Mouse (Mus musculus): ENCODE measurements at regions not wholly inside any gene's neighbourhood (a gene's known extent, or its start where the extent isn't known, plus 50 kb on each side); places are given as distances from the start of the nearest gene placed in this dataset.

DNA sequence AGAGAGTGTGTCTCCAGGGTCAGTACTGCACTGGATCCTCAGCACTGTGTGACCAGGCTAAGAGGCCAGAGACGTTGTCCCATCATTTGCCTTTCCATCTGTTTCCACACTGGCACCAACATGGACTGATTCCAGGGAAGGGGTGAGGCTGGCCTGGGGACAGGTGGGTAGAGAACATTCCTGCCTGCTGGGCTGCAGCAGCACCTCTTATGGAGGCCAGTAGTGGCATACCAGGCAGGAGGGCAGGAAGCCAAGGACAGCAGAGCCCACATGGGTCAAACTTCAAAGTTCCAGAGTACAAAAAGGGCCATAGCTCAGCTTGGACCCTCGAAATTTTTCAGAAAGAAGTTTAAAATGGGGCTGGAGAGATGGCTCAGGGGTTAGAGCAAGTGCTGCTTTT lies 115.4 kb upstream of the Ercc6l2 start:
- DNase-seq (ENCODE audit: low spot score in 2 of 2), result no peak

DNA sequence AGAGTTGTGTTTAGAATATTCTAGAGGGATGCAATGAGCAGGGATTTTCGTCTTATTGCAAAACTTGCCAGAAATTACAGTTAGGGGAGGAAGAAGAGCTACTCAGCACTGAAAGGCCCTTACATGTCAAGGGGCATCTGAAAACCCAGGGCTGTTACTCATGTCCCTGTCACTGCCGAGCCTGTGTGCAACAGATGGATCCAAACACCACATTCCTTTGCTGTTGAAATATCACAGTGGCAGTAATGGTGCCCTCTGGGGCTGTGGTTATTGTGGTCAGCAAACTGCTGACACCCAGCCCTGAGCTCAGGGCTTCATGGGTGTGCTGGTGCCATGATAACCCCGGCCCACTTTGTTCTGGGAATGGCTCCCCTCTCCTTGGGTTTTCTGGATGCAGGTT lies 114.3 kb upstream of the Ercc6l2 start:
- no peak for DNase-seq (ENCODE audit: low spot score in 2 of 2)

DNA sequence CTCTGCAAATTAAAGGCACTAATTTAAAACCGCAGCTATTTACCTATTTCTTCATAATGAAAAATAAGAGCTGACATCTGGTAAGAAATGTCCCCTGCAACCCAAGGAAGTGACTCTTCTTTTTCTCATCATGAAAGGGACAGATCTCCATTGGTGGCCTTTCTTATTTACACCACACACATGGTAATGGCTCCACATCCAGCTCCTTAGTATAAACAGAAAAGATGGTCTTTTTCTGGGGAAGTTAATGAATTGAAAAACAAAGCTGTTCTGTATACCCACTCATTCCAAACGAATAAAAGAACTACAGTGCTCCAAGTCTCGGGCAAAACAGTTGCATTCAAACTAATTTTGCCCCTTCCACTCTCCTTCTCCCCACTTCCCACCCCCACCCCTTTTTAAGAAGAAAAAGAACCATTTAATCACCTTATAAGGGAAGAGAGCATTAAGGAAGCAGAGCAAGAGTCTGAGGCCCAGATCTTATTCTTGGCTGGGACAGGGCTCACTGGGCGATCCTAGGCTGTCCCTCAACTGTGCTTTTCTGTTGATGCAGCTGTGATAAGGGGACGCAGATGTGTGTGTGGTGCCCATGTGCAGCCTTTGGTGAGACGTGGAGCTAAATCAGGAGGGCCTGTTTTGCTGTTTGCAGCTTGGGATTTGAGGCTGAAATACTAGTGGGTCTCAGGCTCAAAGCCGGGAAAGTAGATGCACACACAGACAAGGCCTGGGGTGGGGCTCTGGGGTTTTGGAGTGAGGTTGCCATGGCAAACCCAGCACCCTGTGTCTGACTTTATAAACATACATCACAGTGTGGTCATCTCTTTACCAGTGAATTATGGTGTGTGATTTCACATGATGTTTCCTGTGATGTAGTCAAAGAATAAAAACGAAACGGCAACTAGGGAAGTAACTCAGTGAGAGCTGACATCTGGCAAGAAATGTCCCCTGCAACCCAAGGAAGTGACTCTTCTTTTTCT lies 113.6 kb upstream of the Ercc6l2 start:
- no peak for DNase-seq (ENCODE audit: low spot score in 2 of 2)

DNA sequence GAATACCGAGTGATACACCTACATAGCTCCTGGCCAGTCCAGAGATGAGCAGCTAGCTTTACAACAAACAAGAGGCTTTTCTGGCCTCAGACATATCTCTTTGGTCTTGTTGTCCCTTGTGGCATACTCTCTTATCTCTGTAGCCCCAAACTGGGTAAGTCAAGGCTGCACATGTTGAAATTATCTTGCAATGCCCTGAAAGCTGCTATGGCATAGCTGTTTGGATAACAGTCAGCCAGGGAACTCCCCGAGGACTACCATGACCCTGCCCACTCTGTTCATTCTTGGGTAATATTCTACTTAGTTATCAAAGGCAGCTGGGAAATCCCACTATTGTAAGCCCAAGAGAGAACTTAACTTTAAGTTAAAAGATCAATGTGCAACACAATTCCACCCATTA lies 106.5 kb upstream of the Ercc6l2 start:
- no peak for DNase-seq (ENCODE audit: low spot score in 2 of 2)

DNA sequence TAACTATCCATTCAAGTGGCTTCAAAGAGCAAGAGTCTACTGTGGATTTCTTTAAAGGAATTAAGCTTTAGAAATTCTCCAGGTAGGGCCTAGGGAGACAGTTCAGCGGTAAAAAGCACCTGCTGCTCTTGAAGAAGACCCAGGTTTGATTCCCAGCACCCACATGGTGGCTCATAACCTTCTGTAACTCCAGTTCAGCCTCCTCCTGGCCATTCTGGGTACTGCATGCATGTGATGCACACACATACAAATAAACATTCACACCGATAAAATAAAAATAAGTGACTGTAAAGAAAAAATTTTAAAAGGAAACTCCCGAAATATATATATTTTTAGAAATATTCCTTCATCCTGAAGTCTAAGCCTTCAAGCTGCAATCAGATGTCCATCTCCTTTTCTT lies 101.9 kb upstream of the Ercc6l2 start:
- DNase-seq (ENCODE audit: low spot score in 2 of 2), result peak in 1 of 2 experiments; percentile 26

DNA sequence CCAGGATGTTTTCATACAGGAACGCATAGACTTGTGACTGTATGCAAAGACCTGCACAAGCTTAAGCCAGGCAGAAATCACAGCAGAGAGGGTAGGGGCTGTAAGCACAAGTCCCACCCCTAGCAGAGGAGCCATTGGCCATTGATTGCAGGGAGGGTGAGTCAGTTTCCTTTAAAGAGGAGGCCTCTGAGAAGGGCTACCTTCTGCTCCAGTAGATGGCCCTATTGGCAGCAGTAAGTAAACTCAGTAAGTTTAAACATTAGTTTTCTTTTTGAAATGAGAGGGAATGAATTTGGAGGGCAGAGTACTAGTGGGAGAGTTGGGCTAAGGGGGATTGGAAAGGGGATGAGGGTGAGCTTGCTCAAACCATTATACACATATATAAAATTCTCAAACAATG lies 98.5 kb upstream of the Ercc6l2 start:
- DNase-seq (ENCODE audit: low spot score in 2 of 2), result no peak

DNA sequence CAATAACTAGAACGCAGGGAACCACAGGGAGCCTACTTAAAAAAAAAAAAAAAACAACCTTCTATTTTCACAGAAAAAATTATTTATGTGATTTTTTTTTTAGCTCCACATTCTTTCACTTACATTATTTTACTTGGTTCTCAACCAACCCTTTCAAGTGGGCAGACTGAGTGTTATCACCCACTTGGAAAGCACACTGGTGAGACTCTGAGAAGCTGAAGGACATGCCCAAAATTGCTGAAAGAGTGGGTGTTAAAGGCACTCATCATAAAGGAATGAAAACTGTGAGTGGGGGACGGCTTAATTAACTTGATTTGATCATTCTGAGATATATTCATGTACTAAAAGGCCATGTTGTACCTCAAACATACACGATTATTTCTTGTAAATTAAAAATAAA lies 97.8 kb upstream of the Ercc6l2 start:
- DNase-seq (ENCODE audit: low spot score in 2 of 2), result no peak

DNA sequence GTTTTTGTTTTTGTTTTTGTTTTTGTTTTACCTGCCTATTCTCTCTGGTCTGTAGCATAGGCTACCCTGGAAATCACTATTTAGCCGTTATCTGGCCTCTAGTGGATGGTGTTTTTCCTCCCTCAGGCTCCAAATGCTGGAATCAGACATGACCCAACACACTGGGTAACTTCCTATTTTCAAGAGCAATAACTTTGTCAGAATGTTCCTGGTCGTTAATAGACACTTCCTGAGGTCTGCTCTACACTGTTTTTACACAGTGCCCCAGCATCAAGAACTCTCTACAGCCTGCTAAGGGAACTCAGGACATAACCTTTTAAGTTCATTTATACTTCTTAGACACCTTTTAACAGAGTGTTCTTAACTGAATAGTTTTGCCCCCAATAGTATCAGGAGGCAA lies 96.3 kb upstream of the Ercc6l2 start:
- no peak for DNase-seq (ENCODE audit: low spot score in 2 of 2)

DNA sequence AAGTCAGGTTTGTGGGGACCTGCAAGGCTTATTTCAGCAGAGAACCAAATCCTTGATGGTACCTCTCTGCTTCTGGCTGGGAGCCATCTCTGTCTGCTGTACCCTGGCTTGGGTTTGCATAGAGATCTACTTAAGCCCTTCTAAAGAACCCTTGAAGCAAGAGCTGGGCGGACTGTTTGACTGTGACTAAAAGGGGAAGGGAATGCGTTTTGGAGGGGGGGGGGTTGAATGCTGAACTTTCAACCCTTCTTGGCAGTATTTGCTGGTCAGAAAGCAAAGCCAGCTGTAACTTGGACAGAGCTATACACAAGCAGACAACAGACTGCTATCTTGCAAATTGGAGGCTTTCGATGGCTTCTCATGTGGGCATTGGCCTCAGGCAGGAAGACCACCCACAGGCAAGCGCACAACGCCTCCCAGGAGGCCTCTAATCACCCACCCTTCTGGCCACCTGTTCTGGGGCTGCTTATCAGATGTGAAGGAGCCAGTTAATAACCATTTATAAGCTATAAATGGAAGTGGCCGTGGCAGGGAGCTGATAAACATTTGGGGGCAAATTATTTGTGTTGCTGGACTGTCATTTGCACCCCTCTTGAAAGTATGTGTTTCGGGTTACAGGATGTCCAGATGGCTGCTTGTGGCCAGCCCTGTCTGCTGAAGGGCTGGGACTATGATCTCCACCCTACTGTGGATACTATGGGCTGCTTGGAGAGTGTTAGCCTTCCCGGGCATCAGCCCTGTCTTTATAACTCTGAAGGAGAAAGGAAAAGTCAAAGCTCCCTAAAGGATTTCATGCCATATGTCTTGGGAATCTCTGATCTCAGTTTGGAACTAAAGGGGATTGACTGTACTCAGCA lies 95.5 kb upstream of the Ercc6l2 start:
- no peak for DNase-seq (ENCODE audit: low spot score in 2 of 2)

DNA sequence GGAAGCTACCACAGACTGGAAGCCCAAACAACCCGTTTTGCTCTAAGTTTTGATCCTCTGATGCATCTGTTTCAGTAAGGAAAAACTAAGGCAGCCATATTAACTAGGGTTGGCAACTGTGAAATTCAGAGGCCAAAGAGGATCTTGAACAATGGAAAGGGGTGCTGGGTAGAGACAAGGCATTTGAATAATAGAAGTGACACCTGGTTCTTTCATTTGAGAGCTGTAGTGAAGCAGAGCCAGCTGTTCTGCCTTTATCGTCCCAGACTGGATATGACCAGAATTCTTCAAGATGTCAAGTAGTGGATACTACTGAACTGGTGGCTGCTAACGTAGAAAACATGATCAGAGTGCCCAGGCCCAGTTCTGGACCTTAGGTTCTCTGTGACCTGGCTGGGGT lies 94.4 kb upstream of the Ercc6l2 start:
- DNase-seq (ENCODE audit: low spot score in 2 of 2), result no peak

DNA sequence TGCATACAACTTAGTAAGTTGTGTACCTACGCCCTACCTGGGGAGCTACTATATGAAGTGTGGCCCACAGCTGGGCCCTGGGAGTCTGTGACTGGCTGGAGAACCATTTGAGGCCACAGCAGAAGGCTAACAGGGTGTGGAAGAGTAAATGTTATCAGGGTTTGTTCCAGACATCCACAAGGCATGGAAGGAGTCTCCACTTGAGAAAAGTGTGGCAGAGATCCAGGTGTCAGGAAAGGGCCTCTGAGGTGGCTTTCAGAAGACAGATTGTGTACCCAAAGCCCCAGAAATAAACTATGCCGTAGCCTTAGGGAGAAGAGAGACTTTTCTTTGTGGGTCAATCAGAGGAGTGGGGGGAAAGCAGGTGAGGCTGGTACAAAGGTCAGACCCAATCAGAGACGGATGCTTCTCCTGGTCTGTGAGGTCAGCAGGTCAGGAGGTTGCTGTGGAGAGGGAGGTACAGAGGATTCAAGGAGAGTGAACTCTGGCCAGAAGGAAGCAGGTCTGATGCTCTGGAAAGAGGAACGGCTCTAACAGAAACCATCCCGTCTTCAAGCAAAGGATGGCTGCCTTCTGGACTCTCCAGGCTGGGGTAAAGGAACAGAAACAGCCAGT lies 93.9 kb upstream of the Ercc6l2 start:
- no peak for DNase-seq (ENCODE audit: low spot score in 2 of 2)

DNA sequence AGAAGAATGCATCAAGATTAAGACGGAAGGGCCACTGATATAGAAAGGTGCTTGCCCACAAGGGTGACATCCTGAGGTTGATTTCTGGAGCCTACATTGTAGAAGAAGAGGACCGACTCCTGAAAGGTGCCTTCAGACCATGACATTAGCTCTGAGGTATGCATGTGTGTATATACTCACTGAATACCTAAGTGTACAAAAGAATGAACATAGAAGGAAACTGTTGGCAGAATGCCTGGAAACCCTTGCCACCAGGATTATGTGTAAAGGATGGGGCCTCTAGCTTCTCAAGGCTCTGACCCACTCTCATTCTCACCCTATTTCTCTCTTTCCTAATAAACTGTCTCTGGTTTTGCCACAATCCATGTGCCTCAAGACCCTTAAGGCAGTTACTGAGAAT lies 90.7 kb upstream of the Ercc6l2 start:
- DNase-seq (ENCODE audit: low spot score in 2 of 2), result no peak

DNA sequence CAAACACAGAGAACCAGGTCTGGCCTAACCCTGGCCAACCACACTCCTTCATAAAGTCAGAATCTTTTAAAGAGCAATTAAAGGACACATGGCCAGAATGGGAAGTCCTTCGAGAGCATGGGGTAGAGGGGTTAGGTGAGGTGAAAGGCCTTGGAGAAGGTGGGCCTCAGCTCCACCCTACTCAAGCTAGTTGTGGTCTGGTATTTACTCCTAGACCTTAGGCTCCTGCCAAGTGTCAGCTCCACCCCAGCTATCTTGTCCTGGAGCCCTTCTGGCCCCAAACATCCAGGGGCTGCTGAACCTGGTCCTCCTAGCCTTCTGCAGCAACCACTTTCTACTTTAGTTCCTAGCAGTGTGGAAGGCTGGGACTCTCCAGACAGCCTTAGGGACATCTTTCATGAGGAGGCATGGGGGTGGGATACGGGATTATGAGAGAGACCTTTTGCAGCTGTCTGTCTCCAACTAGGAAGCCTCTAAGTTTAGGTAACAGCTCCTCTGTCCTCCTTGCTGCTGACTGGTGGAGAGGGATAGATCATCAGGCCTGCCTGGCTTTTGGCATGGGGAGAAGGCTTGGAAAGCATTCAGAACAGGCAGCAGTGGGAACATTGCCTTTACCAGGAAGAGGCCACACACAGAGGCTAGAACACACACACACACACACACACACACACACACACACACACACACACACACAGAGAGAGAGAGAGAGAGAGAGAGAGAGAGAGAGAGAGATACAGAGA lies 90.0 kb upstream of the Ercc6l2 start:
- DNase-seq (ENCODE audit: low spot score in 2 of 2), result no peak

DNA sequence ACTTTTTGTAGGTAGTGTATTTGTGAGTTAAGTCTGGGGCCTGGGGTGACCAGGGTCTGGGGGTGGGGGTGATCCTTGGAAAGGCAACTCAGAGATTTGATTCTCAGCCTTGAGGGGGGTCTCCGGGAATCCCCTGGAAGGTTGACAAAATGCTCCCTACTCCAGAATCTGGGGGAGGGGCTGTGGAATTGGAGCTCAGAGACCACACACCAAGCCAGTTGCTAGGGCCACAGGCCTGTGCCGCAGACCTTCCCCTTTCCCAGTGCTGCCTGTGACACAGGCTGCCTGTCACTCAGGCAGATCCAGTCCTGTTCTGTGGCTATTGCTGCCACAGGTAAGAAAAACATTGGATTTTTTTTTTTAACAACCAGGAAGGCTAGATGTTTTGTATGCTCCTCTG lies 89.0 kb upstream of the Ercc6l2 start:
- no peak for DNase-seq (ENCODE audit: low spot score in 2 of 2)

DNA sequence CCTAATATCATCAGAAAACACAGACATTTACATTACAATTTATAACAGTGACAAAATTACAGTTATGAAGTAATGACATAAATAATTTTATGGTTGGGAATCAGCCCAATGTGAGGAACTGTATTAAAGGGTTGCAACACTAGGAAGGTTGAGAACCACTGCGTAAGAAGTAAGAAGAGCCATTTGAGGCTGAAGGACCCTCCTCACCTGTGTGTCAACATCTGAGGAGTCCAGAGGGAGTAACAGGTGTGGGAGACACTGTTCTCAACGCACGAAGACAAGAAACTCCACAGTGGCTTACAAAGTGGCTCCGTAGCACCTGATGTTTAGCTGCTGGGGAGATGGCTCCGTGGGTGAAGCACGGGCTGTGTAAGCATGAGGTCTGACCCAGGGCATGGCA lies 88.5 kb upstream of the Ercc6l2 start:
- no peak for DNase-seq (ENCODE audit: low spot score in 2 of 2)

DNA sequence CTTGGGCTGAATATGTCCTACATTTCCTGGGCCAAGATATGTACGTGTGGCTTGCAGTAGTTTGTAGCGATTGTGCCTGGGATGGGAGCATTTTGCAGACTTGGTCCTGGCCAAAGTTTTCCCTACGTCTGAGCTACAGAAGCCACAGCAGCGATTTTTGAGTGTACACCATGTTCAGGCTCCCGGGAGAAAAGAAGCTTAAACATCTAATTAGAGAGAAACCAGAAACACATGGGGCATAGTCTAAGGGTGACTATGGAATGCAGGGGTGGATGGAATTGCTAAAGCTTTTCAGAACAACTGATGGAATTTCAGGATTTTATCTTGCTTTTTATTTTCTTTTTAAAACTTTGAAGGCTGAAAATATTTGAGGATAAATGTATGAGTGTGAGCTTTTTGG lies 79.3 kb upstream of the Ercc6l2 start:
- no peak for DNase-seq (ENCODE audit: low spot score in 2 of 2)

DNA sequence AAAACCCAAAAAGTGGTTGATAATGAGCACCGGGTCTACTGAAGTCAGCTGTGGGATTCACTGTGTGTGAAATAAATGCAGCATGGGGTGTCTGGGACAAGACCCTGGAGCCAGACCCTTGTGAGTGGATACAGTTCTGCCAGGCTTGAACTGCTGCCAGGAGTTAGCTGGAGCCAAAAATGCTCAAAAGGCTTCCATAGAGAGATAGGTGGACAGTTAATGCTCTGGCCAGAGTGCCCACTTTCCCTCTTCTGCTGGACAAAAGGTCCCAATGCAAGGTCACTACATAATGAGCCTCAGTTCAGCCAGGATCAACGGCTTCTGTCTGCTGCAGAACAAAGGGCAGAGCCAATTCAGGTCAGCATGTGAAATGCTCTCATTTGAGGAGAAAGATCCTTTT lies 73.2 kb upstream of the Ercc6l2 start:
- no peak for DNase-seq (ENCODE audit: low spot score in 2 of 2)

DNA sequence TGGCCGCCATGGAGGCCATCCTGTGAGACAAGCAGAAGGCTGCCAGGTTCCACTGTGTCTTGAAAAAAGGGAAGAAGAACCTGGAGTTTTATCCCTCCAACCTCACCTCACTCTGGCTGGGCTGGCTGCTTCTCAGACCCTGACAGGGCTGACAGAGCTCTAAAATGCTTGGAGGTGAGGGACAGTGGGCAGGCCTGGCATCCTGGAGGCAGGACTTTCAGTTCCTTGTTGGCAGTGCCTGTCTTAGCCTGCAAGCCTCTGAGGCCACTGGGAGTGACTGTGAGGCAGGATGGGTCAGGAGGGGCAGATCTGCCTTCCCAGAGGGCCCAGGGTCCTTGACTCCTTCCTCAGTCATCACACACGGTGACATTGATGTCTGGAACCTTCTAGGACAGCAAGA lies 66.3 kb upstream of the Ercc6l2 start:
- DNase-seq (ENCODE audit: low spot score in 2 of 2), result no peak

DNA sequence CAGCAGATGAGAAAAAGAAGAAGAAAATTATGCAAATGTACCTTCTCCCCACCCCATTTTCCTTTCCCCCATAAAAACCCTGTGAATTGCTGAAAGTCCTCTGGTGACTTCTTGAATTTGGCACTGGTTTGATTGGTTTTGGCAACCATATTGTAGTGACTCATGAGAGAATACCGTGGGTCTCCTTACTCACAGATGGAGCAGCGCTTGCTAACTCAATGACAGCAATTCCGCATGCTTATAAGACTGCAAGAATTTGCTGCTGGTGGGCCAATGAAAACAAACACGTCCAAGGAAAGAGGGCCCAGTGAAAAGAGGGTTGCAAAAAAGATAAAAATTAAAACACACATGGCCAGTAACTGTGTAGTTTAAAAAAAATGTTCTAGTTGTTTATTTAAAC lies 65.0 kb upstream of the Ercc6l2 start:
- DNase-seq (ENCODE audit: low spot score in 2 of 2), result no peak

DNA sequence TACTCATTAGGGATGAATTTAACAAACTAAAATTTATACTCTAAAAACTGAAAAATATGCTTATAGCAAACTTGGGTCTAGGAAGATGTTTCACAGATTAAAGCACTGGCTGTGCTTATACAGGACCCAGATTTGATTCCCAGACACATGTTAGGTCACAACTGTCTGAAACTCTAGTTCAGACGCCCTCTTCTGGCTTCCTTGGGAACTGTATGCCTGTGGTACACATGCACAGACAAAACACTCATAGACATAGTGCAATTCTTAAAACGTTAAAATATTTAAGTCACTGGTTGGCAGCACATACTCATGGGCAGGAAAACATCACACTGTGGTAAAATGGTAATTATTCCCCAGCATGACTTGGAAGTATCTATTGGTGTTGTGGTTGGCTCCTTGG lies 63.8 kb upstream of the Ercc6l2 start:
- DNase-seq (ENCODE audit: low spot score in 2 of 2), result no peak

DNA sequence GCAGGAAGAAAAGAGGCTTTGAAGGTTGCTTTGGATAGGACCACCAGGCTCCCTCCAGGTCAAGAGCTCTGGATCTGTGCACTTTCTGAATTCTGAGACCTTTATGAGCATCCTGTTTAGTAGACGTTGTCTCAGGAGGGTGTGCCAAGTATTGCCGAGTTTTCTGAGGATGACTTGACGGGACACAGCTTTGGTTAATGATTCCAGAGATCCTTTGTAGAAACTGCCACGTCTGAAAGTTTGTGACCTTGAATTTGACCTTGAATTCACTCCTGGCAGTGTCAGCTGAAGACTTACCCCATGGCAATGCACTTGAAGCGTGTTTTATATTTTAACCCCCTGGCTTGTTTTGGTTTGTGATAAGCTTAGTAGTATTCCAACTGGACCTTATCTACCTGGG lies 58.0 kb upstream of the Ercc6l2 start:
- DNase-seq (ENCODE audit: low spot score in 2 of 2), result no peak

DNA sequence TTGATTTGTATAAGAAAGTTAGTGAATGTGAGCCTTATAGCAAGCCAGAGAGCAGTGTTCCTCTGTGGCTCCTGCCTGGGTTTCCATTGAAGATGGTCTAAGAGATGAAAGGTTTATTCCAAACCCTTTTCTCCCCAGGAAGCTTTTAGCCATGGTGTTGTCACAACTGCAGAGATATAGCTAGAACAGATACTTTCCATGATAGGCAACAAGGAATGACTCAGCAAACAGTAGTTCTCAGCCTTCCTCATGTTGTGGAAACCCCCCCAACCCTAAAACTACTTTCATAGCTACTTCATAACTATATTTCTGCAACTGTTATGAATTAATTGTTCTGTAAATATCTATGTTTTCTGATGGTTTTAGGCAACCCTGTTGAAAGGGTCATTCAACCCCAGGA lies 53.5 kb upstream of the Ercc6l2 start:
- no peak for DNase-seq (ENCODE audit: low spot score in 2 of 2)
